Mouse (Mus musculus) forebrain, embryonic 12.5 days (tissue): ENCODE measurements at regions not wholly inside any gene's neighbourhood (a gene's known extent, or its start where the extent isn't known, plus 50 kb on each side); places are given as distances from the start of the nearest gene placed in this dataset.

Experiments
- ATAC-seq: fragments of 200-750 bp; cut with Nextera tagmentation; 2 replicates; pipeline ENCODE4 v1.8.0; 2017; ENCODE audit warnings: moderate TSS enrichment; ENCODE audit not compliant: low FRiP score
- H3K27ac ChIP-seq: fragments of 300-500 bp; sonication (generic); 2 replicates; pipeline ENCODE4 v1.5.1; 2016; ENCODE audit warnings: mild to moderate bottlenecking
- H3K27me3 ChIP-seq: fragments of 300-500 bp; sonication (generic); 2 replicates; pipeline ENCODE4 v1.6.1; 2016; ENCODE audit warnings: mild to moderate bottlenecking
- H3K36me3 ChIP-seq: fragments of 300-500 bp; sonication (generic); replicated peaks from 2 replicates; pipeline ENCODE4 v1.6.1; 2016; ENCODE audit warnings: mild to moderate bottlenecking
- H3K4me1 ChIP-seq: fragments of 300-500 bp; sonication (generic); 2 replicates; pipeline ENCODE4 v1.6.1; 2016
- H3K4me2 ChIP-seq: fragments of 300-500 bp; sonication (generic); 2 replicates; pipeline ENCODE4 v1.6.1; 2016; ENCODE audit warnings: mild to moderate bottlenecking, moderate library complexity
- H3K4me3 ChIP-seq: fragments of 300-500 bp; sonication (generic); replicated peaks from 2 replicates; pipeline ENCODE4 v1.5.1; 2016; ENCODE audit warnings: mild to moderate bottlenecking
- H3K9ac ChIP-seq: fragments of 300-500 bp; sonication (generic); 2 replicates; pipeline ENCODE4 v1.6.1; 2016; ENCODE audit warnings: mild to moderate bottlenecking
- H3K9me3 ChIP-seq: fragments of 300-500 bp; sonication (generic); 2 replicates; pipeline ENCODE4 v1.6.1; 2016
- WGBS: fragments of 180-500 bp; shearing (Covaris S2); methylation state at CpG from one replicate; pipeline ENCODE4 v1.1.7; 2016; 5-methylcytosine and 5-hydroxymethylcytosine counted together

DNA sequence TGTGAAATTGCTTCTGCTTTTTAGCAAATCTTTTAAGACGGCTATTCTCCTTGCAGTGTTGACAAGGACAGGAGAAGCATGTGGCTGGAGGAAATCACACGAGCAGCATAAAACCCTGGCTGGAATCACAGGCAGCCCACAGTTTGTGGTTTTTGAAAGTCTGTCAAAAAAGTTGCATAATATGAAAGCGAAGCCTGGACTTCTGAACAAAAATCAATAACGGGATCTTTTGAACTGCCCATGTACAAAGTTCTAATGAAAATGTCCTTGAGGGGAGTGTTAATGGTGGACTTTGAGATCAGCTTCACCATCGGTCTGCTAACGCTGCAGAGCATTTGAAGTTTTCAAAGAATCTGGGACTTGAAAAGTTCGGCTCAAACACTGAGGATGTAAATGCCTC lies 1445.5 kb upstream of the Tenm2 start:
- Histone ChIP-seq H3K27ac (no peak overlapping the region), H3K27me3 (no peaks in the 10 kb centered on the region), H3K36me3 (no peaks in the 10 kb centered on the region), H3K4me3 (no peak overlapping the region), H3K4me2 (no peak overlapping the region), H3K9me3 (no peaks in the 10 kb centered on the region), H3K9ac (no peak overlapping the region), H3K4me1 (peaks cover 8% of the 10 kb centered on the region)
- ATAC-seq: no peak
- WGBS: 16% methylated on average over 7 of the region's 7 CpGs

DNA sequence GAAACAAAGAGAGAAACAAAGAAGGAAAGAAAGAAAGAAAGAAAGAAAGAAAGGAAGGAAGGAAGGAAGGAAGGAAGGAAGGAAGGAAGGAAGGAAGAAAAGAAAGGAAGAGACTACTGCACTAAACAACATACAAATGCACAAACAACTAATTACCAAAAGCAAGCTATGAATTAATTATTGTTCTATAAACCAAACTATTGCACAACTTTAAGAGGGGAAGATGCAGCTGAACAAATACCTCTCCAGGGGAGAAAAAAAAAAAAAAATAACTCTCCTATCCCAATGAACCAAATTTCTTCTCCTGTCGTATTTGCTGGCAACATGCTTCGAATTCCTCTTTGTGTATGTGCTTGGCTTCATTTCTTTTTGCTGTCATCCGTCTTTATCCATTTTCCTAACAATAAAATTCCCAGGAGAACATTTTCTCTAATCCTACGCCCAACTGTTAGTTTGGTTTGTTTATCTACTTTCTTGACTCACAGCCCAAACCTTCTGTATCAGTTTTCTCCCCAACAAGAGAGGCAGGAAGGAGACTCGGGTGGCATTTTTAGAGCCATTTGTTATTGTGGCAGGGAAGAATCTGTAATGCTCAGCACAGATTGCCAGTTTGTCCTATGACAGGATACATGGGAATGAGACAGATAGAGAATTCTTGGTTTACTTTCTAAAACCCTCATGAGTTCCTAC lies 1437.7 kb upstream of the Tenm2 start:
- no peak for ATAC-seq
- 84% methylated on average over 5 of the region's 5 CpGs for WGBS
- no peaks in the 10 kb centered on the region for H3K36me3 ChIP-seq
- no peak overlapping the region for H3K4me3 ChIP-seq
- H3K4me1 ChIP-seq: no peaks in the 10 kb centered on the region
- H3K4me2 ChIP-seq: no peak overlapping the region
- H3K9me3 ChIP-seq: no peaks in the 10 kb centered on the region
- no peak overlapping the region for H3K27ac ChIP-seq
- no peaks in the 10 kb centered on the region for H3K27me3 ChIP-seq
- no peak overlapping the region for H3K9ac ChIP-seq
